Mouse (Mus musculus): ENCODE data around the gene Ptpn3. TPM values are rescaled to one million over a fixed set of nuclear protein-coding genes. Genes with fewer than 3 reads are reported as not detected.

Ptpn3 gene
- total and polyA plus RNA-seq, 3 experiments = 10.7 to 41.5 (median 32.4) TPM

DNA sequence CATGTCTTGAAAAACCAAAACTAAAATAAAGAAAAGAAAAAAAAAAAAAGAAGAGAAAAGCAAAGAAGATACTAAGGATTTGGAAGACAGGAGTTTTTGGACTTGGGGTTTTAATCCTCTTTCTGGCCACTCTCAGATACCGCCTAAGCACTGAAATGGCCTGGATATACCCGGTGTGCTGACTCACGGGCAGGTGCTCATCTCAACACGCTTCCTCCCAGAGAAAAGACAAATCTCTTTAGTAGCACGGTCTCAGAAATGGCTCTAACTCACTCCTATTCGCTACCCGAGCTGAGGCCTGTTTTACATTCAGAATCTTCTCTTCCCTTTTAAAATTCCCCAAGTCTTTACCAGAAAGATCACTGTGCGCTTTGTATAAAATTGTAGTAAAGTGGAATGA lies 44.2 kb downstream of the Ptpn3 start:
- intact Hi-C loops (cut with DNase I) = no loop called here
- Histone ChIP-seq H3K27ac (no peak overlapping the region), H3K36me3 (ENCODE audit: control insufficient read depth, insufficient read depth, low read length) (no peaks in the 10 kb centered on the region), H3K79me2 (replicated peaks; ENCODE audit: control insufficient read depth, insufficient read depth, low read length) (no peaks in the 10 kb centered on the region), H3K27me3 (ENCODE audit: control insufficient read depth, insufficient read depth, low read length) (no peaks in the 10 kb centered on the region), H3K4me1 (ENCODE audit: control insufficient read depth, insufficient read depth, low read length) (no peaks in the 10 kb centered on the region), H3K9ac (ENCODE audit: low read depth, low read length) (no peak overlapping the region), H3K4me3 (no peak overlapping the region)
- no peak for DNase-seq
- 92% methylated on average over 8 of the region's 8 CpGs for WGBS
- TF ChIP-seq EP300 (IDR thresholded peaks at IDR 0.05; ENCODE audit: insufficient read depth, low read depth, low read length) = no peak
- TF ChIP-seq POLR2A (IDR thresholded peaks at IDR 0.05; ENCODE audit: insufficient read depth, low read depth, low read length) = no peak
- TF ChIP-seq CTCF (IDR thresholded peaks at IDR 0.05) = no peak

DNA sequence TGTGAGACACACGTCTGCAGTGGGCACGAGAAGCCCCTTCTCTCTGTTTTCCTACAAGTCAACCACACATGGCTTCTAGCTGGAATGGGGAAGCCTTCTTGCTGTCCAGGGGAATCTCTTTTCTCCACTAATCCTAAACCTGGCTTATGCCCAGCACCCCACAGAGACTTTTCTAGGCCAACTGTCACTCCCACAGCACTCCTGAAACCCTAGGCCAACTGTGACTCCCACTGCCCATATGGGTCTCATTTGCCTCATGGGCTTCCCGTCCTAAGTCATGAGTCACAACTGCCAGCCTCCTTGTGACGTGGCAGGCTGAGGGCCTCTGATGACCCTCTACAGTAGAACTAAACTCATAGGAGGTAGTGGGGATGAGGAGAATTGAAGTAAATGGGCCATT lies 44.9 kb downstream of the Ptpn3 start:
- no peak overlapping the region for H3K27ac ChIP-seq
- no peaks in the 10 kb centered on the region for H3K4me1 ChIP-seq (ENCODE audit: control insufficient read depth, insufficient read depth, low read length)
- H3K27me3 ChIP-seq (ENCODE audit: control insufficient read depth, insufficient read depth, low read length) = no peaks in the 10 kb centered on the region
- no peaks in the 10 kb centered on the region for H3K36me3 ChIP-seq (ENCODE audit: control insufficient read depth, insufficient read depth, low read length)
- TF ChIP-seq POLR2A (IDR thresholded peaks at IDR 0.05; ENCODE audit: insufficient read depth, low read depth, low read length) = no peak
- no peak for TF ChIP-seq CTCF (IDR thresholded peaks at IDR 0.05)
- TF ChIP-seq EP300 (IDR thresholded peaks at IDR 0.05; ENCODE audit: insufficient read depth, low read depth, low read length) = no peak
- 81% methylated on average over 4 of the region's 4 CpGs for WGBS
- no peak overlapping the region for H3K4me3 ChIP-seq
- H3K9ac ChIP-seq (ENCODE audit: low read depth, low read length) = no peak overlapping the region
- intact Hi-C loops (cut with DNase I) = no loop called here
- H3K79me2 ChIP-seq (replicated peaks; ENCODE audit: control insufficient read depth, insufficient read depth, low read length) = no peaks in the 10 kb centered on the region
- no peak for DNase-seq

- Histone ChIP-seq H3K27me3 (ENCODE audit: control insufficient read depth, insufficient read depth, low read length) (no peaks in the 10 kb centered on the region), H3K27ac (no peak overlapping the region), H3K79me2 (replicated peaks; ENCODE audit: control insufficient read depth, insufficient read depth, low read length) (no peaks in the 10 kb centered on the region), H3K4me1 (ENCODE audit: control insufficient read depth, insufficient read depth, low read length) (no peaks in the 10 kb centered on the region), H3K4me3 (no peak overlapping the region), H3K36me3 (ENCODE audit: control insufficient read depth, insufficient read depth, low read length) (no peaks in the 10 kb centered on the region), H3K9ac (ENCODE audit: low read depth, low read length) (no peak overlapping the region)
- 71% methylated on average over 6 of the region's 6 CpGs for WGBS
- TF ChIP-seq EP300 (IDR thresholded peaks at IDR 0.05; ENCODE audit: insufficient read depth, low read depth, low read length) (no peak), POLR2A (IDR thresholded peaks at IDR 0.05; ENCODE audit: insufficient read depth, low read depth, low read length) (no peak), CTCF (IDR thresholded peaks at IDR 0.05) (no peak)
- intact Hi-C loops (cut with DNase I) = no loop called here
- no peak for DNase-seq
Observed at GRCm38 (mm10) chr4:57254412-57254811, 47.2 kb downstream of the Ptpn3 start.

- Histone ChIP-seq H3K79me2 (replicated peaks; ENCODE audit: control insufficient read depth, insufficient read depth, low read length) (no peaks in the 10 kb centered on the region), H3K9ac (ENCODE audit: low read depth, low read length) (no peak overlapping the region), H3K27me3 (ENCODE audit: control insufficient read depth, insufficient read depth, low read length) (no peaks in the 10 kb centered on the region), H3K4me3 (no peak overlapping the region), H3K4me1 (ENCODE audit: control insufficient read depth, insufficient read depth, low read length) (peaks cover 2% of the 10 kb centered on the region; the same call in 1 of the 2 replicates), H3K27ac (no peak overlapping the region), H3K36me3 (ENCODE audit: control insufficient read depth, insufficient read depth, low read length) (no peaks in the 10 kb centered on the region)
- WGBS = 21% methylated on average over 2 of the region's 2 CpGs
- intact Hi-C loops (cut with DNase I) = no loop called here
- no peak for DNase-seq
- no peak for TF ChIP-seq POLR2A (IDR thresholded peaks at IDR 0.05; ENCODE audit: insufficient read depth, low read depth, low read length)
- no peak for TF ChIP-seq EP300 (IDR thresholded peaks at IDR 0.05; ENCODE audit: insufficient read depth, low read depth, low read length)
- peak; percentile 66 for TF ChIP-seq CTCF (IDR thresholded peaks at IDR 0.05)
Observed at GRCm38 (mm10) chr4:57250636-57251035, 51.0 kb downstream of the Ptpn3 start.

DNA sequence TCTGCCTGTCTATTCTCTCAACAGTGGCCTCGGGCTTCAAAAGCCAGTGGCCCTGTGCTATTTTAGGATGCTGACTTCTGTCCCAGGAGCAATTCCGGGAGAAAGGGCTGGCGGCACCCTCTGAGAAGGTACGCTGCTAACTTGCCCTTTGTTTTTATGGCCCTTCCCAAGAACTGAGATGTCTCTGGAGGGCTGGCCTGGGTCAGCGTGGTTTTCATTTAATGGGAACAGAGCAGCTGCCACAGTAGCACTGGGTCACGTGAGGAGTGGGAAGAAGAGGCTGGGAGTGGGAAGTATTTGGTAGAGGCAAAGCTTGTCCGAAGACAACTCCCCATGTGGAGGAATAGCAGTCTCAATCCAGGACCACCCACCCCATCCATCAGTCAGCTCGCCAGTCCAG lies 52.5 kb downstream of the Ptpn3 start:
- Histone ChIP-seq H3K79me2 (replicated peaks; ENCODE audit: control insufficient read depth, insufficient read depth, low read length) (no peaks in the 10 kb centered on the region), H3K27ac (peak overlapping the region; percentile 69), H3K36me3 (ENCODE audit: control insufficient read depth, insufficient read depth, low read length) (no peaks in the 10 kb centered on the region), H3K27me3 (ENCODE audit: control insufficient read depth, insufficient read depth, low read length) (no peaks in the 10 kb centered on the region), H3K4me1 (ENCODE audit: control insufficient read depth, insufficient read depth, low read length) (peaks cover 2% of the 10 kb centered on the region; the same call in 1 of the 2 replicates), H3K4me3 (no peak overlapping the region), H3K9ac (ENCODE audit: low read depth, low read length) (peak overlapping the region; percentile 31; the same call in 1 of the 2 replicates)
- DNase-seq = peak in 1 of 2 experiments; percentile 41
- 53% methylated on average over 8 of the region's 8 CpGs for WGBS
- TF ChIP-seq CTCF (IDR thresholded peaks at IDR 0.05) (no peak), EP300 (IDR thresholded peaks at IDR 0.05; ENCODE audit: insufficient read depth, low read depth, low read length) (no peak), POLR2A (IDR thresholded peaks at IDR 0.05; ENCODE audit: insufficient read depth, low read depth, low read length) (no peak)
- intact Hi-C loops (cut with DNase I) = loop anchor here (10.0 kb wide), 1 partner anchor 56 kb away; the partner anchor contains the start of gene Ptpn3

DNA sequence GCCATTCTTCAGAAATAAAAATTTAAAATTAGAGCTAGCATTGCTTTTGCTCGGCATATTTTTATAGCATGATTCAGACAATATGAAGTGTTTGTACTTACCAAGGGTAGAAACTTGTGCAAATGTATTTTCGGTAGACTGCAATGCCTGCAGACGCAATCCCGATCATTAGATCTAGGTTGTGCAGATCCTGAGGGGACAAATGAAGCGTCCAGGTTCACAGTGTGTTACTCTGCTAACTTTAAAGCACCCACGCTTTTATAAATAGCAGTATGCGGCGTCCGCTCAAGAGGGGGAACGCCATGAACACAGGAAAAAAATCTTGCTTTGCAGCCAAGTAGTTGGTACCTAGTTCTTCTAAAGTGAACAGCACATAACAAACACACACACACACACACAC lies 56.8 kb downstream of the Ptpn3 start:
- WGBS = 68% methylated on average over 10 of the region's 10 CpGs
- Histone ChIP-seq H3K79me2 (replicated peaks; ENCODE audit: control insufficient read depth, insufficient read depth, low read length) (no peaks in the 10 kb centered on the region), H3K4me3 (peak overlapping the region; percentile 7; the same call in 1 of the 2 replicates), H3K27ac (peak overlapping the region; percentile 47), H3K9ac (ENCODE audit: low read depth, low read length) (no peak overlapping the region), H3K27me3 (ENCODE audit: control insufficient read depth, insufficient read depth, low read length) (no peaks in the 10 kb centered on the region), H3K4me1 (ENCODE audit: control insufficient read depth, insufficient read depth, low read length) (peaks cover 5% of the 10 kb centered on the region; the same call in 1 of the 2 replicates), H3K36me3 (ENCODE audit: control insufficient read depth, insufficient read depth, low read length) (no peaks in the 10 kb centered on the region)
- intact Hi-C loops (cut with DNase I) = loop anchor here (10.0 kb wide), 1 partner anchor 60 kb away; the partner anchor contains the start of gene Ptpn3
- no peak for TF ChIP-seq POLR2A (IDR thresholded peaks at IDR 0.05; ENCODE audit: insufficient read depth, low read depth, low read length)
- no peak for TF ChIP-seq EP300 (IDR thresholded peaks at IDR 0.05; ENCODE audit: insufficient read depth, low read depth, low read length)
- no peak for TF ChIP-seq CTCF (IDR thresholded peaks at IDR 0.05)
- no peak for DNase-seq
